9 mouse cellular contexts compared by ENCODE assay signal in genomic region chr2:25836291-25836690, GRCm38 (mm10). TPM values are rescaled to one million over a fixed set of nuclear protein-coding genes. Genes with fewer than 3 reads are reported as not detected.
A peak's percentile ranks its signal among the peaks of the same experiment; 100 is the strongest.
DNase-seq lines count a peak whose midpoint lies in the region; ATAC-seq lines count a peak whose summit lies in the region.
"Had no signal": no experiment of that assay in that cellular context is flagged by ENCODE, and none has a peak within 500 bp of the region (broad histone marks: within the 10 kb centered on the region; RNA-seq: fewer than 3 reads in every experiment).

No protein-coding gene starts in this region.

- H3K4me2 ChIP-seq in forebrain, embryonic 12.5 days, result no peak overlapping the region
- H3K4me2 ChIP-seq in hindbrain, embryonic 14.5 days (replicated peaks), result no peak overlapping the region

- no peak overlapping the region for H3K27ac ChIP-seq in forebrain, embryonic 12.5 days
- H3K27ac ChIP-seq in hindbrain, embryonic 14.5 days, result no peak overlapping the region

- WGBS in forebrain, embryonic 12.5 days, result 43% methylated on average over 5 of the region's 5 CpGs
- 49% methylated on average over 5 of the region's 5 CpGs for WGBS in hindbrain, embryonic 14.5 days

- ATAC-seq in forebrain, embryonic 12.5 days (ENCODE audit: low FRiP score), result 0 out of 2 replicates have a peak, but pooled peaks have one; percentile 39
- ATAC-seq in hindbrain, embryonic 14.5 days (ENCODE audit: low FRiP score), result 0 out of 2 replicates have a peak, but pooled peaks have one; percentile 59

- H3K9me3 ChIP-seq in forebrain, embryonic 12.5 days, result no peaks in the 10 kb centered on the region
- H3K9me3 ChIP-seq in hindbrain, embryonic 14.5 days (ENCODE audit: control insufficient read depth, low read length), result no peaks in the 10 kb centered on the region

- no peaks in the 10 kb centered on the region for H3K27me3 ChIP-seq in forebrain, embryonic 12.5 days
- H3K27me3 ChIP-seq in hindbrain, embryonic 14.5 days (ENCODE audit: control insufficient read depth, insufficient read depth, low read length), result no peaks in the 10 kb centered on the region; the same call in 1 of the 2 replicates

- no peak overlapping the region for H3K4me3 ChIP-seq in forebrain, embryonic 12.5 days (replicated peaks)
- no peak overlapping the region for H3K4me3 ChIP-seq in hindbrain, embryonic 14.5 days (replicated peaks; ENCODE audit: low read length)

- no peaks in the 10 kb centered on the region for H3K4me1 ChIP-seq in forebrain, embryonic 12.5 days
- no peaks in the 10 kb centered on the region for H3K4me1 ChIP-seq in hindbrain, embryonic 14.5 days (replicated peaks; ENCODE audit: control insufficient read depth, insufficient read depth, low read length)

- no peak overlapping the region for H3K9ac ChIP-seq in forebrain, embryonic 12.5 days
- no peak overlapping the region for H3K9ac ChIP-seq in hindbrain, embryonic 14.5 days

- H3K36me3 ChIP-seq in forebrain, embryonic 12.5 days (replicated peaks), result no peaks in the 10 kb centered on the region
- H3K36me3 ChIP-seq in hindbrain, embryonic 14.5 days (replicated peaks; ENCODE audit: control insufficient read depth, insufficient read depth), result no peaks in the 10 kb centered on the region

- peak; percentile 75 for DNase-seq in MN1 (ENCODE audit: low spot score)
- peak; percentile 60 for DNase-seq in c-Kit-positive CD71-positive TER-119-positive erythroid progenitor cells, embryonic 14.5 days (ENCODE audit: low spot score)
- peak; percentile 90 for DNase-seq in hindbrain, embryonic 14.5 days (ENCODE audit: low spot score)
- peak; percentile 80 to 94 for DNase-seq in layer of hippocampus, postnatal 25 days (ENCODE audit: extremely low spot score in 1 of 2, low spot score in 1 of 2)
- peak; percentile 78 for DNase-seq in lung, postnatal 36 days
- DNase-seq in right cerebral cortex, postnatal 10 days (ENCODE audit: low spot score in 2 of 2), result peak; percentile 81 to 85
- DNase-seq in urinary bladder, postnatal 14 days (ENCODE audit: low spot score), result peak; percentile 77

RNA-seq across cellular contexts. Expression of gene Sohlh1, which starts 10.8 kb away (rescaled TPM):
- not detected in 2 replicates for polyA plus RNA-seq in forebrain, embryonic 12.5 days (2016; fragmentation: Nextera tagmentation; extraction: Ambion mirVana)
- polyA plus RNA-seq in hindbrain, embryonic 14.5 days (2014; fragmentation: Nextera tagmentation; extraction: Ambion mirVana), result not detected in 2 replicates
- total RNA-seq in layer of hippocampus, postnatal 25 days (2021), result not detected
- polyA plus RNA-seq: liver, embryonic 16.5 days had no signal

RNA-seq across cellular contexts. Expression of gene Lcn9, which starts 13.3 kb away (rescaled TPM):
- not detected in 2 replicates for polyA plus RNA-seq in forebrain, embryonic 12.5 days (2016; fragmentation: Nextera tagmentation; extraction: Ambion mirVana)
- polyA plus RNA-seq in hindbrain, embryonic 14.5 days (2014; fragmentation: Nextera tagmentation; extraction: Ambion mirVana), result not detected in 2 replicates
- total RNA-seq in layer of hippocampus, postnatal 25 days (2021), result not detected
- polyA plus RNA-seq: liver, embryonic 16.5 days had no signal

RNA-seq across cellular contexts. Expression of gene Glt6d1, which starts 20.6 kb away (rescaled TPM):
- polyA plus RNA-seq in forebrain, embryonic 12.5 days (2016; fragmentation: Nextera tagmentation; extraction: Ambion mirVana), result not detected in 2 replicates
- not detected in 2 replicates for polyA plus RNA-seq in hindbrain, embryonic 14.5 days (2014; fragmentation: Nextera tagmentation; extraction: Ambion mirVana)
- total RNA-seq in layer of hippocampus, postnatal 25 days (2021), result not detected
- polyA plus RNA-seq: liver, embryonic 16.5 days had no signal

RNA-seq across cellular contexts. Expression of gene Kcnt1, which starts 27.2 kb away (rescaled TPM):
- polyA plus RNA-seq in forebrain, embryonic 12.5 days (2016; fragmentation: Nextera tagmentation; extraction: Ambion mirVana), result 1.6 and 2.0 TPM in 2 replicates
- polyA plus RNA-seq in hindbrain, embryonic 14.5 days (2014; fragmentation: Nextera tagmentation; extraction: Ambion mirVana), result 20.4 and 20.6 TPM in 2 replicates
- 10 to 100 TPM; 33.6 to 37.2 TPM for total RNA-seq in layer of hippocampus, postnatal 25 days (2021)
- polyA plus RNA-seq: liver, embryonic 16.5 days had no signal

RNA-seq across cellular contexts. Expression of gene Gm13539, which starts 54.2 kb away (rescaled TPM):
- polyA plus RNA-seq in forebrain, embryonic 12.5 days (2016; fragmentation: Nextera tagmentation; extraction: Ambion mirVana), result not detected in 2 replicates
- polyA plus RNA-seq in hindbrain, embryonic 14.5 days (2014; fragmentation: Nextera tagmentation; extraction: Ambion mirVana), result not detected in 2 replicates
- not detected for total RNA-seq in layer of hippocampus, postnatal 25 days (2021)
- polyA plus RNA-seq: liver, embryonic 16.5 days had no signal
